Mouse (Mus musculus): ENCODE measurements around the gene Elmsan1. TPM values are rescaled to one million over a fixed set of nuclear protein-coding genes. Genes with fewer than 3 reads are reported as not detected.

Gene Elmsan1
- polyA plus RNA-seq (2012; rRNA removed), result 26.1 and 30.9 TPM in 2 replicates

DNA sequence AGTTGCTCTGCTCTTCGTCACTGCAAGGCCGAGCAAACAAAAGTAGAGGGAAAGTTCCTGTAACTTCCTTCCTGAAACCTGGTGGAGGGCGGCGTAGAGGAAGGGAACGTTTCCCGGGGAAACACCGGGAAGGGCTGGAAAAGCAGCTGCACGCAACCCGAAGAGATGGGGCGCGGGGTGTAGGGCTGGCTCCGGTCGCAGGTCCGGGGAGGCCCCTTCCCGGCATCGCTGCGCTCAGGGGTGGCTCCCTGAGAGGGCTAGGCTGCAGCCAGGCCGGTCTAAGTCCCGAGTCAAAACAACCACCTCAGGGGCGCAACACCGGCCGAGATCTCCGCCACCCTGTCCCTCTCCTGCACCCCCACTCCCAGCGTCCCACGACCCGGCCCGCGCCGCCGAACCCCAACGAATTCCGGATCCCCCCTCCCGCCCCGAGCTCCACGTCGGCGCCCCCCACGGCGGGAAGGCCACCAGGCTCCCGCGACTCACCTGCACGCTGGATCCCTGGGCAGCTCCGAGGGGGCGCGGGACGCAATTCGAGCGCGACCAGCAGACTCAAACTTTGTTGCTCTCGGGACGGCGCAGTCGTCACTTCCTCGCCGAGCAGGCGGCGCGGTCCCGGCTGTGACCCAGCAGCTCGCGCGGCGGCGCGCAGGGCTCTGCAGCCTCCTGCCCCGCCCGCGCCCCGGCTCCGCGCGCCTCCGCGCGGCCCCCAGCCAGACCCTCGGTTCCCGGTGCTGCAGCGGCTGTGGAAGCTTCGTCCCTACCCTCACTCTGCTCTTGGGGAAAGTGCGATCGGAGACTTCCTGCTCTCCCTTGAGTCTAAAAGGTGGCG is at the start of gene Elmsan1:
Gene Elmsan1, minus strand, starts transcription at position 593 of the 832 bp plus-strand sequence.
- peak within 1 kb of the TSS; percentile 67 for H3K4me3 ChIP-seq (ENCODE audit: control insufficient read depth, insufficient read depth, low read length)
- under 1% methylated on average over 82 of the region's 82 CpGs for WGBS
- no peaks in the 10 kb centered on the region for H3K36me3 ChIP-seq (ENCODE audit: control insufficient read depth, insufficient read depth, low read length)
- H3K27ac ChIP-seq (ENCODE audit: control insufficient read depth, insufficient read depth, low read length), result peak within 1 kb of the TSS; percentile 2; the same call in 1 of the 2 replicates
- H3K27me3 ChIP-seq (ENCODE audit: control insufficient read depth, insufficient read depth, low read length), result no peaks in the 10 kb centered on the region
- TF ChIP-seq CTCF (IDR thresholded peaks at IDR 0.05; ENCODE audit: borderline replicate concordance, control insufficient read depth, extremely low read depth, insufficient read depth, low read length, poor library complexity) (0 out of 2 replicates have a peak, but pooled peaks have one; percentile 40), POLR2A (IDR thresholded peaks at IDR 0.05; ENCODE audit: control insufficient read depth, extremely low read depth, insufficient read depth, low read length, poor library complexity) (peak; percentile 92)
- peaks cover 40% of the 10 kb centered on the region for H3K4me1 ChIP-seq (replicated peaks; ENCODE audit: control insufficient read depth, insufficient read depth, low read length)
- peak; percentile 86 for DNase-seq

DNA sequence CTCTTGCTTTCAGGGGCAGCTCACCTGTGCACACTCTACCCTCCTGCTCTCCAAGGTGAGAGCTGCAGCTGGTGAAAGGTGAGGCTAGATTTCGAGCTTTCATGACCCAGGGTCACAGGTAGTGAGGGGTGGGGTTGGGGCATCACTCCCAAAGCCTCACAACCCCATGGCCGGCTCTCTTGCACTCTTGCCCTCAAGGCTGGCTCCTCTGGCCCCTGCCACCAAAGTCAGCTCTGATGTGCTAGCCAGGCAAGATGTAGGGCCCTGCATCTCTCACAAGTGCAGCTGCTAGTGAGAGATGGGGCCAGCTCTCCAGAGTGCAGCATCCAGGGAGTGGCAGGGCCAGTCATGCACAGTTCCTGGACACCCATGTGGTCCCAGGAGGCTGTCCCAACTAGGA is 48.6 kb upstream of the Elmsan1 start:
- WGBS, result 86% methylated on average over 2 of the region's 2 CpGs
- DNase-seq, result no peak
- TF ChIP-seq CTCF (IDR thresholded peaks at IDR 0.05; ENCODE audit: borderline replicate concordance, control insufficient read depth, extremely low read depth, insufficient read depth, low read length, poor library complexity) (no peak), POLR2A (IDR thresholded peaks at IDR 0.05; ENCODE audit: control insufficient read depth, extremely low read depth, insufficient read depth, low read length, poor library complexity) (no peak)
- no peaks in the 10 kb centered on the region for H3K4me1 ChIP-seq (replicated peaks; ENCODE audit: control insufficient read depth, insufficient read depth, low read length)
- H3K27ac ChIP-seq (ENCODE audit: control insufficient read depth, insufficient read depth, low read length), result no peak overlapping the region
- H3K27me3 ChIP-seq (ENCODE audit: control insufficient read depth, insufficient read depth, low read length), result no peaks in the 10 kb centered on the region
- H3K36me3 ChIP-seq (ENCODE audit: control insufficient read depth, insufficient read depth, low read length), result no peaks in the 10 kb centered on the region
- no peak overlapping the region for H3K4me3 ChIP-seq (ENCODE audit: control insufficient read depth, insufficient read depth, low read length)

DNA sequence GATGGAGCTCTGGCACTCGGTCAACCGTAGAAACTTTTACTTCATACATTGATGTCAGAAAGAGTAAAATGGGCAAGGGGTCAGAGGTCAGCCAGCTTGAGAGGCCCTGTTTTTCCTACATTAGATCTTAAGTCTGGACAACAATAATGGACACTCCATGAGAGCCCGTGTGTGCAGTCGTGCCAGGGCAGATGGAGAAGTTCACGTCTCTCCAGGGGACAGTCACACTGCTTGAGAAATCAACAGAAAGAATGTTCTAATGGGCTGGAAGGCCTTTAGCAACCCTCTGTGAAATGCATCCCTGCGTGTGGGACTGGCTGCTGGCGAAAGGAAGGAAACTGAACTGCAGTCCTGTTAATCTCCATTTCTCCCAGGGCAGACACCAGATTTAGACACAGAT is 41.7 kb upstream of the Elmsan1 start:
- no peaks in the 10 kb centered on the region for H3K27me3 ChIP-seq (ENCODE audit: control insufficient read depth, insufficient read depth, low read length)
- H3K4me1 ChIP-seq (replicated peaks; ENCODE audit: control insufficient read depth, insufficient read depth, low read length), result no peaks in the 10 kb centered on the region
- TF ChIP-seq POLR2A (IDR thresholded peaks at IDR 0.05; ENCODE audit: control insufficient read depth, extremely low read depth, insufficient read depth, low read length, poor library complexity) (no peak), CTCF (IDR thresholded peaks at IDR 0.05; ENCODE audit: borderline replicate concordance, control insufficient read depth, extremely low read depth, insufficient read depth, low read length, poor library complexity) (no peak)
- DNase-seq, result no peak
- H3K4me3 ChIP-seq (ENCODE audit: control insufficient read depth, insufficient read depth, low read length), result no peak overlapping the region
- WGBS, result 92% methylated on average over 7 of the region's 7 CpGs
- H3K36me3 ChIP-seq (ENCODE audit: control insufficient read depth, insufficient read depth, low read length), result no peaks in the 10 kb centered on the region
- H3K27ac ChIP-seq (ENCODE audit: control insufficient read depth, insufficient read depth, low read length), result no peak overlapping the region

DNA sequence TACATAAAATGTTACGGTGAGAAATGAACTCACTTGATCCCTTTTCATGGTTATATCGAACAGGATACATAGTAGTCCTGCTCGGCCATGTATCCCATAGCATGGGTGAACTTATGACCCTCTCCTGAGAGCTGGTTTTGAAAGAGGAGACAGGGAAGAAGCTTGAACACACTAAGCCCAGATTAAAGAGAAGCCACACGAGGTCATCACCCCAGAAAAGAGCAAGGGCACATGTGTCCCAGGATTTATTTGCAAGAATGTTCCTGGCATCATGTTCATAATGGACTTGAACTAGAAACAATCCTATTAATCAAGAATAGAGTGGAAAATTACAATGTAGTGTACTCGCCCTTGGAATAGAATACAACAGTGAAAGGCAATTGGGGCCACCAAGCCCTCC is 36.2 kb upstream of the Elmsan1 start:
- no peak overlapping the region for H3K27ac ChIP-seq (ENCODE audit: control insufficient read depth, insufficient read depth, low read length)
- H3K36me3 ChIP-seq (ENCODE audit: control insufficient read depth, insufficient read depth, low read length), result no peaks in the 10 kb centered on the region
- 92% methylated on average over 5 of the region's 5 CpGs for whole genome bisulfite sequencing
- H3K4me3 ChIP-seq (ENCODE audit: control insufficient read depth, insufficient read depth, low read length), result no peak overlapping the region
- no peaks in the 10 kb centered on the region for H3K27me3 ChIP-seq (ENCODE audit: control insufficient read depth, insufficient read depth, low read length)
- H3K4me1 ChIP-seq (replicated peaks; ENCODE audit: control insufficient read depth, insufficient read depth, low read length), result peaks cover 3% of the 10 kb centered on the region; the same call in 1 of the 2 replicates
- TF ChIP-seq CTCF (IDR thresholded peaks at IDR 0.05; ENCODE audit: borderline replicate concordance, control insufficient read depth, extremely low read depth, insufficient read depth, low read length, poor library complexity) (no peak), POLR2A (IDR thresholded peaks at IDR 0.05; ENCODE audit: control insufficient read depth, extremely low read depth, insufficient read depth, low read length, poor library complexity) (no peak)
- no peak for DNase-seq

DNA sequence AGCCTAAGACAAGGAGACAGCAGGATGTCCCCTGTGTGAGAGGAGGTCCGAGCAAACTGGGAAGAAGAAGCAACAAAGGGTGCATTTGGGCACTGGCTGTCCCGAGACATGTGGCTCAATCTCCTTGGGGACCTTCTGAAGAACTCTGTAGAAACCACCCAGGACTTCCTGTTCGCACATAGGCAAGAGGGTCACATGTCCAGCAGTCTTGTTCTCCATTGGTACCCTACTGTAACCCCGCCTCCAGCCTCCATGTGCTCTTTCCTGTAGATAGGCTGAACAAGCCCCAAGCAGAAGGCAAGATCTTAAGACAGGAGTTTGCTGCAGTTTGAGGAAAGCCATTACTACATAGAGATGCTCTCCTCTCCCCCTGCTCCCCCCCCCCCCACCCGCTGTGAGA is 34.1 kb upstream of the Elmsan1 start:
- Histone ChIP-seq H3K36me3 (ENCODE audit: control insufficient read depth, insufficient read depth, low read length) (no peaks in the 10 kb centered on the region), H3K4me1 (replicated peaks; ENCODE audit: control insufficient read depth, insufficient read depth, low read length) (peaks cover 3% of the 10 kb centered on the region; the same call in 1 of the 2 replicates), H3K4me3 (ENCODE audit: control insufficient read depth, insufficient read depth, low read length) (no peak overlapping the region), H3K27me3 (ENCODE audit: control insufficient read depth, insufficient read depth, low read length) (no peaks in the 10 kb centered on the region), H3K27ac (ENCODE audit: control insufficient read depth, insufficient read depth, low read length) (no peak overlapping the region)
- no peak for DNase-seq
- TF ChIP-seq CTCF (IDR thresholded peaks at IDR 0.05; ENCODE audit: borderline replicate concordance, control insufficient read depth, extremely low read depth, insufficient read depth, low read length, poor library complexity), result no peak
- TF ChIP-seq POLR2A (IDR thresholded peaks at IDR 0.05; ENCODE audit: control insufficient read depth, extremely low read depth, insufficient read depth, low read length, poor library complexity), result no peak
- WGBS, result 88% methylated on average over 5 of the region's 5 CpGs

DNA sequence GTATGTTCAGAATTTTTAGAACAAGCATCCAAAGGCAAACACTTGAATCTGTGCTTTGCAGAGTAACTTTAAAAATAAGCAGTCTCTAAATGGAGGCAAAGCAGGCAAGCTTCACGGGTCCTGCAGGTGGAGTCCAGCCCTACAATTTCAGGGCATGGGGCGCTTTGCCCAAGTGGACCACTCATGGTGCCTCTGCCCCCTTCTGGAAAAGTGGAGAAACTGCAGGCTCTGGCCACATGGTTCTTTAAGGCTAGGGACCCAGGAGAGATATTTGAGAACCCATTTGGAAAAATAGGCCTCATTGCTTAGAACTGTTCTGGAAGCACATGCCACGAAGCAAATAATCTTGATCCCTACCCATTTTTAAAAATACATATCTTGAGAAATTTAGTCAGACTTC is 30.5 kb upstream of the Elmsan1 start:
- 14% methylated on average over 3 of the region's 3 CpGs for WGBS
- DNase-seq, result peak; percentile 70

More for the DNA sequence above, 30.5 kb upstream of the Elmsan1 start:
- Histone ChIP-seq H3K4me3 (ENCODE audit: control insufficient read depth, insufficient read depth, low read length) (no peak overlapping the region), H3K4me1 (replicated peaks; ENCODE audit: control insufficient read depth, insufficient read depth, low read length) (peaks cover 24% of the 10 kb centered on the region), H3K27me3 (ENCODE audit: control insufficient read depth, insufficient read depth, low read length) (no peaks in the 10 kb centered on the region), H3K36me3 (ENCODE audit: control insufficient read depth, insufficient read depth, low read length) (no peaks in the 10 kb centered on the region), H3K27ac (ENCODE audit: control insufficient read depth, insufficient read depth, low read length) (no peak overlapping the region)
- TF ChIP-seq POLR2A (IDR thresholded peaks at IDR 0.05; ENCODE audit: control insufficient read depth, extremely low read depth, insufficient read depth, low read length, poor library complexity) (no peak), CTCF (IDR thresholded peaks at IDR 0.05; ENCODE audit: borderline replicate concordance, control insufficient read depth, extremely low read depth, insufficient read depth, low read length, poor library complexity) (peak; percentile 84; the same call in 1 of the 2 replicates)
